Mouse (Mus musculus) lung, adult 2 months (tissue): ENCODE results near the gene Rnf180.

Experiments
- CTCF ChIP-seq: fragments of 200-500 bp; IDR thresholded peaks from 2 replicates; pipeline ENCODE4 v1.5.1; 2011; ENCODE audit warnings: mild to moderate bottlenecking, low read length, control low read depth; ENCODE audit not compliant: insufficient read depth
- POLR2A ChIP-seq: fragments of 200-500 bp; IDR thresholded peaks from 2 replicates; pipeline ENCODE4 v1.6.1; 2011; ENCODE audit warnings: low read depth, mild to moderate bottlenecking, control low read depth, low read length, borderline replicate concordance; ENCODE audit errors: extremely low read depth

DNA sequence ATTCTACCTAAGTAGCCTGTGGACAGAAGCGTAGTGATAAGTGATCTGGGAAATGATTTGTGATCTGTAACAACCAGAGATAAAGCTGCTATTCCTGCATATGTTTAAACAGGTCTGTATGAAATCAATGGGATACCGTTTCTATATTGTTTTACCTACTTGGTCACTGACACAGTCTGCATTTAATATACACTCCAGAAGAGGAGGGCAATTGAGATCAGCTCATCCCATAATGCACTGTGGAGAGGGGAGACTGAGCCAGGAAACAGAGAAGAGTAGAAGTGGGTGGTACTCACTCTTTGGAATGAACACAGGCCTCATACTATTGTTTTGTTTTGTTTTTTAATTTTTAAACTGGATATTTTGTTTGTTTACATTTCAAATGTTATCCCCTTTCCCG is 96.0 kb downstream of the Rnf180 start:
- TF ChIP-seq POLR2A (no peak), CTCF (no peak)
